Mouse (Mus musculus): Measurements from ENCODE around the gene Spg20. TPM values are rescaled to one million over a fixed set of nuclear protein-coding genes. Genes with fewer than 3 reads are reported as not detected.

Gene Spg20
- polyA plus RNA-seq, 1 experiment = not detected

GRCm38 (mm10) chr3:55109097-55109496 is 2.8 kb upstream of the Spg20 start:
- 88% methylated on average over 4 of the region's 4 CpGs for WGBS
- no peak for TF ChIP-seq POLR2A (IDR thresholded peaks at IDR 0.05; ENCODE audit: insufficient read depth, low read depth, low read length)
- Histone ChIP-seq H3K4me1 (ENCODE audit: control insufficient read depth, insufficient read depth, low read length) (no peaks in the 10 kb centered on the region), H3K27ac (ENCODE audit: insufficient read depth, low read depth, low read length) (no peak overlapping the region), H3K4me3 (ENCODE audit: insufficient read depth, low read depth, low read length) (no peak overlapping the region)

DNA sequence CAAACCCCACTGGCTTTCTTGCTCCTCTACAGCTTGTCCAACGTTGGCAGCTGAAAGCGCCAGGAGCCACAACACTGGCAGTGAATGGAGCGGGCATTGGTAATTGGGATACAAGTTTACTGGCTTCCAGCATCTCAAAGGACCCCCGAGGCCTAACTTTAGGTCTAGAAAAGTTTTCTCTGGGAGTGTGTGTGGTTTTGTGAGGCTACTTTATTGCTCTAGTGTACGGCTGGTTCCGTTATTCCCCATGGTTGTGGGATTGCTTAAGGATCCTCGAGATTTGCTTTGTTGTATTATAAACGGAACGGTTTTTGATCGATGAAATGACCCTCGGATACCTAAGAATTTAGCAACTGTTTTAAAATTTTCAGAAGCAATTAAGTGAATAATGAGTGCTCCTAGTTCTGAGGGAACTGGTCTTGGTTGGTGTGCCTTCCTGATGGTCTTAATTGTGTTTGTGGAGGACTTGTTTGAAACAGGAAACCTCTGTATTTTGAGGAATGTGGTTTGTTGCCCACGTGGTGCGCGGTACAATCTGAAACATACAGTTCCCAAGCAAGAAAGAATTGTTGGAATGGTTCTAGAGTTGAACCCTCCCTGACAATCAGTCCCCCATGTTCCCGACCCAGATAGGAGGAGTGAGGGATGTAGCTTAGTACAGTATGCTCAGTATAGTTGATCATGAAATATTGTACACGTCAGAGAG is 955 bp downstream of the Spg20 start:
- H3K27ac ChIP-seq (ENCODE audit: insufficient read depth, low read depth, low read length) = peak overlapping the region; percentile 78
- peaks cover 4% of the 10 kb centered on the region; the same call in 1 of the 2 replicates for H3K4me1 ChIP-seq (ENCODE audit: control insufficient read depth, insufficient read depth, low read length)
- WGBS = 10% methylated on average over 16 of the region's 16 CpGs
- H3K4me3 ChIP-seq (ENCODE audit: insufficient read depth, low read depth, low read length) = peak overlapping the region; percentile 90
- TF ChIP-seq CTCF (IDR thresholded peaks at IDR 0.05; ENCODE audit: insufficient read depth, low read depth, low read length) = no peak
- no peak for TF ChIP-seq POLR2A (IDR thresholded peaks at IDR 0.05; ENCODE audit: insufficient read depth, low read depth, low read length)

DNA sequence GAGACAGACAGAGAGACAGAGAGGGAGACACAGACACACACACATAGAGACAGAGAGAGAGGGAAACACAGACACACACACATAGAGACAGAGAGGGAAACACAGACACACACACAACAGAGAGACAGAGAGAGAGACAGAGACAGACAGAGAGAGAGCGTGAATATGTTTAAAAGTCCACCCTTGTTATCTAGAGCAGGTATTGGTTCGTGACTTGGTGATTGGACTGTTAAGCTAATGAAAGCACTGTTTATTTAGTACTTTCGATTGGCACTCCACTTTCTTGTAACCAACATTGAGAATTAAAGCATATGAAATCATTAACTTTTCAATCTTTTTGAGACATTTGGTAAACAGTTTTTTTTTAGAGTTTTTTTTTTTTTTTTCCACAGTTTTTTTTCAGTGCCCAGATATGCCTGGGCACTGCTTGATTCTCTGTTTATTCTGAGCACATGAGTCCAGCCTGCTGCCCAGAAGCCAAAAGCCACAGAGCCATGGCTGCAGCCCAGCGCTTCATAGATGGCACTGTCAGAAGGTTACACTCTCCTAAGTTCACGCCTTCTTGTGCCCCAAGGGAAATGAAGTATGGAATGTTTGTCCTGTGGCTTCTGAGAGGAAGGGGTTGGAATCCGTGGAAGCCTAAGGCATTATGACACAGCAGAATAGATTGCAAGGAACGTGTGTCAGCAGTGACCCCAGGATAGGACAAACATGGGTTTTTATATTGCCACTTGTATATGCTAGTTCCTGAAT is 2.6 kb downstream of the Spg20 start:
- WGBS = 69% methylated on average over 7 of the region's 7 CpGs
- TF ChIP-seq POLR2A (IDR thresholded peaks at IDR 0.05; ENCODE audit: insufficient read depth, low read depth, low read length) (no peak), CTCF (IDR thresholded peaks at IDR 0.05; ENCODE audit: insufficient read depth, low read depth, low read length) (no peak)
- Histone ChIP-seq H3K27ac (ENCODE audit: insufficient read depth, low read depth, low read length) (no peak overlapping the region), H3K4me1 (ENCODE audit: control insufficient read depth, insufficient read depth, low read length) (peaks cover 4% of the 10 kb centered on the region; the same call in 1 of the 2 replicates), H3K4me3 (ENCODE audit: insufficient read depth, low read depth, low read length) (no peak overlapping the region)

DNA sequence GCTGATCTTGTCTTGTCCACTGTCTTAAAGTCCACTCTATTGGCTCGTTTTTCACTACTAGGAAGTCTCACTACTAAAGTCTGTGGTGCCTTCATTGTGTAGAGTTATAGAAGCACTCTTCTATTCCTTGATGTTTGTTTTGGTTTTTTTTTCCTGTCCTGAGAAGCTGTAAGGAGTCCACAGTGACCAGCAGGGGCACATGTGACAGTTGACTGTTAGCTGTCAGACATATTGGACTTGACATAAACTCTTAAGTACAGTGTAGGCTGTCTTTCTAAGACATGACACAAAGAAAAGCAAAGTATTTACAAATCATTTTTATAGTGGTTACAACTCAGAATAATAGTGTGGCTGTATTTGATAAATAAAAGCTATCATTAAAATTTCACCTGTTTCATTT is 3.2 kb downstream of the Spg20 start:
- Histone ChIP-seq H3K27ac (ENCODE audit: insufficient read depth, low read depth, low read length) (no peak overlapping the region), H3K4me3 (ENCODE audit: insufficient read depth, low read depth, low read length) (no peak overlapping the region), H3K4me1 (ENCODE audit: control insufficient read depth, insufficient read depth, low read length) (peaks cover 4% of the 10 kb centered on the region; the same call in 1 of the 2 replicates)
- 87% methylated on average over 1 of the region's 1 CpGs for WGBS
- no peak for TF ChIP-seq CTCF (IDR thresholded peaks at IDR 0.05; ENCODE audit: insufficient read depth, low read depth, low read length)
- TF ChIP-seq POLR2A (IDR thresholded peaks at IDR 0.05; ENCODE audit: insufficient read depth, low read depth, low read length) = no peak

- WGBS = 93% methylated on average over 8 of the region's 8 CpGs
- no peak overlapping the region for H3K27ac ChIP-seq (ENCODE audit: insufficient read depth, low read depth, low read length)
- TF ChIP-seq CTCF (IDR thresholded peaks at IDR 0.05; ENCODE audit: insufficient read depth, low read depth, low read length) = no peak
- no peak for TF ChIP-seq POLR2A (IDR thresholded peaks at IDR 0.05; ENCODE audit: insufficient read depth, low read depth, low read length)
- peaks cover 6% of the 10 kb centered on the region; the same call in 1 of the 2 replicates for H3K4me1 ChIP-seq (ENCODE audit: control insufficient read depth, insufficient read depth, low read length)
- H3K4me3 ChIP-seq (ENCODE audit: insufficient read depth, low read depth, low read length) = no peak overlapping the region
Observed at GRCm38 (mm10) chr3:55115989-55116388, 4.1 kb downstream of the Spg20 start.

GRCm38 (mm10) chr3:55119275-55119898 is 7.5 kb downstream of the Spg20 start:
- TF ChIP-seq CTCF (IDR thresholded peaks at IDR 0.05; ENCODE audit: insufficient read depth, low read depth, low read length) = no peak
- TF ChIP-seq POLR2A (IDR thresholded peaks at IDR 0.05; ENCODE audit: insufficient read depth, low read depth, low read length) = no peak
- H3K27ac ChIP-seq (ENCODE audit: insufficient read depth, low read depth, low read length) = no peak overlapping the region
- H3K4me1 ChIP-seq (ENCODE audit: control insufficient read depth, insufficient read depth, low read length) = peaks cover 6% of the 10 kb centered on the region; the same call in 1 of the 2 replicates
- no peak overlapping the region for H3K4me3 ChIP-seq (ENCODE audit: insufficient read depth, low read depth, low read length)
- WGBS = 63% methylated on average over 6 of the region's 6 CpGs

- WGBS = 76% methylated on average over 3 of the region's 3 CpGs
- TF ChIP-seq POLR2A (IDR thresholded peaks at IDR 0.05; ENCODE audit: insufficient read depth, low read depth, low read length) = no peak
- TF ChIP-seq CTCF (IDR thresholded peaks at IDR 0.05; ENCODE audit: insufficient read depth, low read depth, low read length) = no peak
- H3K4me3 ChIP-seq (ENCODE audit: insufficient read depth, low read depth, low read length) = no peak overlapping the region
- H3K4me1 ChIP-seq (ENCODE audit: control insufficient read depth, insufficient read depth, low read length) = peaks cover 5% of the 10 kb centered on the region; the same call in 1 of the 2 replicates
- no peak overlapping the region for H3K27ac ChIP-seq (ENCODE audit: insufficient read depth, low read depth, low read length)
Observed at GRCm38 (mm10) chr3:55122336-55122870, 10.5 kb downstream of the Spg20 start.

GRCm38 (mm10) chr3:55123064-55123463 is 11.2 kb downstream of the Spg20 start:
- Histone ChIP-seq H3K27ac (ENCODE audit: insufficient read depth, low read depth, low read length) (no peak overlapping the region), H3K4me3 (ENCODE audit: insufficient read depth, low read depth, low read length) (no peak overlapping the region), H3K4me1 (ENCODE audit: control insufficient read depth, insufficient read depth, low read length) (peaks cover 5% of the 10 kb centered on the region; the same call in 1 of the 2 replicates)
- no peak for TF ChIP-seq CTCF (IDR thresholded peaks at IDR 0.05; ENCODE audit: insufficient read depth, low read depth, low read length)
- no peak for TF ChIP-seq POLR2A (IDR thresholded peaks at IDR 0.05; ENCODE audit: insufficient read depth, low read depth, low read length)
- 84% methylated on average over 4 of the region's 4 CpGs for WGBS
